Mouse (Mus musculus): ENCODE data around the gene Pgbd5.

The Pgbd5 gene

GRCm38 (mm10) chr8:124439558-124439957 lies at the start of gene Pgbd5:
Gene Pgbd5, minus strand, starts transcription at chr8:124439658.
- DNase-seq (ENCODE audit: extremely low read depth, low read depth): no peak

GRCm38 (mm10) chr8:124483356-124484115 lies 44.1 kb upstream of the Pgbd5 start:
- no peak for DNase-seq (ENCODE audit: extremely low read depth, low read depth)

DNA sequence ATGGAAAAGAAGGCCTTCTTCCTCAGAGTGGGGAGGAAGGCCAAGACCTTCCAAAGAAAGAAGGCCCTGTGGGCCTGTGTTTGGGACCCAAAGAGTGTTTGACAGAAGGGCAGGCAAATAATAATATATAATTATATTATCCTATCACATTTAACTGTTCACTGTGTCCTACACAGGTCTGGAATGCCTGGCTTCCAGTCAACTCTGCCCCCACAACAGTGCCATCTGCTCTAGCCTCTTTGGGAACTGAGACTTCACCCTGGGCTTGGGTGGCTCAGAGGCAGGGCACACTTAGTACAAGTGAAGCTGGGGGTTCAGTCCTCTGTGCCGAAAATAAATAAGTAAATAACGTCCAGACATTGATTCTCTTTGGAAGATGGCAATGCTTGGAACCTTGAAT lies 43.3 kb upstream of the Pgbd5 start:
- no peak for DNase-seq (ENCODE audit: extremely low read depth, low read depth)

DNA sequence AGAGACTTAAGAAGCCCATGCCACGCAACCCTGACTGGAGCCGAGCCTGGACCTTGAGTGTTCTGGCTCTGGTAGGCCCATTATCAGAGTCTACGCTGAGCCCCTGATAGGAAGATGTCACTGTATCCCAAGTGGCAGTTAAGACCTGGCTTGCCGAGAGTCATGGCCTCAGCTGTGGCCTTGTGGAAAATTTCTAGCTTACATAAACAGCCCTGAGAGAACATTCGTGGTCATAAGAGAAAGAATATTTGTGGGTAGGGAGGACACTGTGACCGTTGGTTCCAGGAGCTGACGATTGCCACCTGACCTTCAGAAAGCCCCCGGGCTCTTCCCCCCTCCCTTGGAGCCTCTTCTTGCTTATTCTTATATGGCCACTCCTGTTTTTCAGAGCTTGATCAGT lies 40.9 kb upstream of the Pgbd5 start:
- DNase-seq (ENCODE audit: extremely low read depth, low read depth): no peak

DNA sequence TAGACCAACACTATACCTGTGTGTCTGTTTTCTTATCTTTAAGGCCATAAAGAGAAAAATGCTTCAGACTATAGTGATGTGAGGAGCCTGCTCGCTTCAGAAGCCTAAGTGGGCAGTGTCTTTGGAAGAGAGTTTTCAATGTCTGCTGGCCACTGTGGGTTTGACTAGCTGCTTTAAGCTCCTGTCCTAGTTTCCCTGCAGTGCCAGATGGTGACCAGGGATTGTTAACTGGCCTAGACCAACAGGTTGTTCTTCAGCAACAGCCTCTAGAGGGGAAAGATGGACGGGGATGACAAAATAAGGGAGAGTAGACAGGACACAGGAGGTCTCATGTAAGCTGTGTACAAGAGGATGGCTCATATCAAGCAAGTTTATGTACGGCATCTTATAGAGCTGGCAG lies 39.8 kb upstream of the Pgbd5 start:
- no peak for DNase-seq (ENCODE audit: extremely low read depth, low read depth)

- DNase-seq (ENCODE audit: extremely low read depth, low read depth): no peak
These were observed 37.2 kb upstream of the Pgbd5 start for GRCm38 (mm10) chr8:124476701-124477100.

DNA sequence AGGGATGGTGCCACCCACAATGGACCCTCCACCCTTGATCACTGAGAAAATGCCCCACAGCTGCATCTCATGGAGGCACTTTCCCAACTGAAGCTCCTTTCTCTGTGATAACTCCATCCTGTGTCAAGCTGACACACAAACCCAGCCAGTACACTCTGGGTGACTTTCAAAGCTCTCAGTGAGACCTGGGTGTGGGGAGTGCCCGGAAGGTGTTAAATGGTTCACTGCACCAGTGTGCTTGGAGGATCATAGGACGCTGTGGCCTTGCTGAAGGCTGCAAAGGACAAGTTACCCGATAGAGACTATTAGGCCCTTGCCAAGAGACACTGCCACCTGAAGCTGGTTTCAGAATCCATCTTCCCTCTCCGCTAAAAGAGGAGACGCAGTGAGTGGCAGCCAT lies 36.2 kb upstream of the Pgbd5 start:
- DNase-seq (ENCODE audit: extremely low read depth, low read depth): no peak

- DNase-seq (ENCODE audit: extremely low read depth, low read depth): no peak
These were observed 25.2 kb upstream of the Pgbd5 start for GRCm38 (mm10) chr8:124464641-124465040.

GRCm38 (mm10) chr8:124463111-124463510 lies 23.7 kb upstream of the Pgbd5 start:
- DNase-seq (ENCODE audit: extremely low read depth, low read depth): no peak

- no peak for DNase-seq (ENCODE audit: extremely low read depth, low read depth)
These were observed 22.7 kb upstream of the Pgbd5 start for GRCm38 (mm10) chr8:124462192-124462591.

DNA sequence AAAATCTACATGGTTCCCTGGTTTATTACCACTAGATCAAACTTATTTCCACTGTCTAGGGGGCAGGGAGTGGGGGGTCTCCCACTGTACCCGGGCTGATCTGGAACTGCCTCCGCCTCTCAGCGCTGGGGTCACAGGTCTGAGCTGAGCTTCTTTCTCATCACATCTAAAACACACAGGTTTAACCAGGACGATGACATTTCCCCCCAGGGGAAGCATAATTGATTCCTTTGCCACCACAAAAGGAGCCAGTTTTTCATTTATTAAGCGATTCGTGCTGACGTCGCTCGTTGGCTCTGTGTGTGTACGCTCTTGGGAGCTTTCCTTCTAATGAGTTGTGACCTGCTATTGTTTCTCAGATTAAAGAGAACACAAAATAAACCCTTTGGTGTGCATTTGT lies 21.6 kb upstream of the Pgbd5 start:
- no peak for DNase-seq (ENCODE audit: extremely low read depth, low read depth)

- no peak for DNase-seq (ENCODE audit: extremely low read depth, low read depth)
These were observed 21.2 kb upstream of the Pgbd5 start for GRCm38 (mm10) chr8:124460660-124461059.

DNA sequence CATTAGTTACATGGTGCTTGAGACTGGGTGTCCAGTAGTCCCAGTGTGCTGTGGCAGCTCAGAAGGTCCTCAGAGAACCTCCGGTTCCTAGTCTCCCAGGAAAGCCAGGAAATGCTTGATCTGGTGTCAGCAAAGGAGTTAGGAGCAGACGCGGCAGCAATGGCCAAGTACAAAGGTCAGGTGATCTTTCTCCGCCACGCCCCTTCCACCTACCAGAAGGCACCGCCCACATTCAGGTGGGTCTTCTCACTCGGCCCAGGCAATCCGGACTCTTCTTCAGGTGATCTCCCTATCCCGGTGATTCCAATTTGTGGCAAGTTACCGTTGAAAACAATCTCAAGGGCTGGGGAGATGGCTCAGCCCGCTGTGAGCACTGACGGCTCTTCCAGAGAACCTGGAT lies 20.2 kb upstream of the Pgbd5 start:
- no peak for DNase-seq (ENCODE audit: extremely low read depth, low read depth)

DNA sequence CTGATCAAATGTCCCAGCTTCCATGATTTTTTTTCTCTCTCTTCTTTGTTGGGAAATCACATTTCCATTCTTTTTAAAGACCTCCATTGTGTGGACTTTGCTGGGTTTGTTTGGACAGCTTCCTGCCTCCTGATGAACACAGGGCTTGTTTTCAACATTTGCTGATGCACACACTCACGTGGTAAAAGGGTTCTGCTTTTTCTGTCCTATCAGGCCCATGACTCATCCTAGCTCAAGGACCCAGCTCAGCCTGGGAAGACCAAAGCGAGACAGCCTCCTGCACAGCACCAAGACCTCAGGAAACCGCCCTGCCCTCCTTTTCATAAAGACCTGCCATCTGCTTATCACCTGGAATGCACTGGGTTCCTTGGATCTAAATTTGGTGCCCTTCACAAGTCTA lies 15.9 kb upstream of the Pgbd5 start:
- DNase-seq (ENCODE audit: extremely low read depth, low read depth): no peak

- no peak for DNase-seq (ENCODE audit: extremely low read depth, low read depth)
These were observed 10.9 kb upstream of the Pgbd5 start for GRCm38 (mm10) chr8:124450192-124450895.

- DNase-seq (ENCODE audit: extremely low read depth, low read depth): no peak
These were observed 9.7 kb upstream of the Pgbd5 start for GRCm38 (mm10) chr8:124448962-124449670.

DNA sequence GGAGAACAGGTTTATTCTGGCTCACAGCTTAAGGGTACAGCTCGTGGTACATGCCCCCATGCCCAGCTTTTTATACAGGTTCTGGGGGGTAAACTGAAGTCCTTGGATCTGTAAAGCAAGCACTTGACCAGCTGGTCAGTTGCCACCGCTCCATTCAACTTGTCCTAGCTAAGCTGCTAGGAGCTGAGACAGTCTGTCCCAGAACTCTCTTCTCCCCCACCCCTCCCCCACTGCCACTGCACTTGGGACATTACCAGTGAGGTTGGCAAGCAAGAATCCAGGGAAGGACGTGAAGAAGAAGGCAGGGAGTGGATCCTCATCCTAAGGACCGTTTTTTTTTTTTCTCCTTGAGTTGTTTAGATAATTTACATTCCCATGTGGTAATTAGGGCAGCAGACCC lies 2.7 kb downstream of the Pgbd5 start:
- DNase-seq (ENCODE audit: extremely low read depth, low read depth): no peak

DNA sequence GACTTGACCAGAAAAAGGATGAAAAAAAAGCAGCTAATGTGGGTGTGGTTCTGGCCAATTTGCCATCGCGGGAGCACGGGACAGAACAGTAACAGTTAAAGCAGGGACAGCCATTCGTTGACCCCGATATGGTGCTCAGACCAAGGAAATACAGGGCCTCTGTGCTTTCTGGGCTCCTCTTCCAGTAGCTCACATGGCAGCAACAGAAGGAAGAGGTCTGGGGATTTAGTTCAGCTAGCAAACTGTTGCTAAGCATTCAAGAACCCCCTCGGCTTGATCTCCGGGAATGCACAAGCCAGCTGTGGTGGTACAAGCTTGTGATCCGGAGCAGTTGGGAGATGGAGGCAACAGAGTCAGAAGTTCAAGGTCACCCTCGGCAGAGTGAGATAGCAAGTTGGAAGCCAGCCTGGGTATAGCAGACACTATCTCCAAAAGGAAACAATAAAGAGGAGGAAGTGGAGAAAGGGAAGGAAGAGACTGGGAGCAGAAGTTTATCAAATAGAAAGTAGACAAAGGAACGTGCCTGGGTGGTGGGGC lies 3.7 kb downstream of the Pgbd5 start:
- DNase-seq (ENCODE audit: extremely low read depth, low read depth): no peak

DNA sequence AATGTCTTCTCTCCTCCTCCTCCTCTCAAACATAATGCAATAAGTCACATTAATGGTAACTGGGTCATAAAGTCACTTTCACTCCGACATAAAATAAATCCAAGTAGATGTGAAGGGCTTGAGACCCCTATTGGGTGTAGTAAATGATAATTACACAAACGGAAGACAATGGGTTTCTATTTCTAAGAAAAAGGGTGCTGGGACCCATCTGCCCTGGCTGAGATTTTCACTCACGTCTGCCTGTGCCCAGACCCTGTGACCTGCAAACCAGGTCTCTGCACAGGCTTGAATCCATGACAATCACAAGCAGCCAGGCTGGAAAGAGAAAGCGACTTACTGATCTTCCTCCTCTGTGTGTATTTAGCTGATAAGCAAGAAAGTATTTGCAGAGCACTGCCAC lies 4.3 kb downstream of the Pgbd5 start:
- DNase-seq (ENCODE audit: extremely low read depth, low read depth): no peak

DNA sequence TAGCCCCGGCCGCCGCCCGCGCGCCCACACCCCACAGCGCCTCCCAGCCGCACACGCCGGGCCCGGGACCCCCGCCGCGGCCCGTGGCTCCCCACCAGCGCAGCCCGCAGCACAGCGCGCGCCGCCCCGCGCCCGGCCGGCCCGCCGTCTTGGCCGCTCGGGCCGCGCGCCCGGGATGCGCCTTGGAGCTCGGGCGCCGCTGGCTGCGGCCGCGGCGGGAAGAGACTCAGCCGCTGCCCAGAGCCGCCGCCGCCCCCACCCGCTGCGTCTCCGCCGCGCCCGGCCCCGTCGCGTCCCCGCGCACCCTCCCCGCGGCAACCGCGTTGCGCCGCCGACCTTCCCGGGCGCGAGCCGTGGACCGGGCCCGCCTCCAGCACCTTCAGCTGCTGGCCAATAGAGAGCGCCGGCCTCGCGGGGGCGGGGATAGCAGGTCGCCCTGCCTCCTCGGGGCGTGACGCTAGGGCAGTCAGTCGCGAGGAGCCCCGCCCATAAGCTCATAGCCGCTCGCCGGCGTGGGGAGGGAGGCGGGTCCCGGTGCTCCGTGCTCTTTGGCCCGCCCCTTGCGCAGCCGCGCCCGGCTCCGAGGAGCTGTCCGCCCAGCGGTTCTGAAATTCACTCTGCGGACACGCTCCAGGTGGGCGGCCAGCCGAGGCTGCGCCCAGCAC lies 5.2 kb downstream of the Pgbd5 start:
- DNase-seq (ENCODE audit: extremely low read depth, low read depth): no peak

DNA sequence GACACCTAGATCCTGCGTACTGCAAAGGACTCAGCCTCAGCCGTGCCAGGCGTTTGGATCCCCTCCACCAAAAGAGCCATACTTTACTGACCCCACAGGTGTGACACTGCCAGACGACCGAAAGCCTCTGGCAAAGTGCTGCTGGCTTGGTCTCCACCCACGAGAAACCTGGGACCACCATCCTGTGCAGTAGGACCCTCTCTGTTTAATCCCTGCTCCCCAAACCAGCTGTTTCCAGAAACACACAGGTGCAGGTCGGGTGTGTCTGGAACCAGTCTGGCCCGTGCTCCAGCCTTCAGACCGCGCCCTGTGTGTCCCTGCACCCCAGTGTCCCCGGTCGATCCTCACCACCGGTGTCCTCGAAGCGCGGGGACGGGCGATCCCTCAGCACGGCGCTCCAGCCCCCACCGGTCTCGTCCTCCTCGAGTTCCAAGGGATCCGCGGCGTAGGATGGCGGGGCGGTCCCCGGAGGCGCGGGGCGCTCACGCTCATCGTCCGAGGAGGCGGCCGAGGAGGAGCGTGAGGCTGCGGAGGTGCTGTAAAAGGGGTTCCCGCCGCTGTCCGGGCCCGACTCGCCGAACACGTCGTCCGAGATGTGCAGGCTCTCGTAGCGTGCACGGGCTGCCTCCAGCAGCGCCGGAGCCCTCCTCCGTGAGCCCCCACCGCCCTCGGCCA lies 5.9 kb downstream of the Pgbd5 start:
- no peak for DNase-seq (ENCODE audit: extremely low read depth, low read depth)
